Mouse (Mus musculus) v-Abl transformed pro-B cells (cell line): ENCODE data around the gene Snx3.

Experiments
- in situ Hi-C, 2 experiments: fragments of 400-800 bp; cut with MboI; formaldehyde crosslinking; loops; one replicate each; pipeline ENCODE4 v1.15.1; 2025; ENCODE audit not compliant: unreplicated experiment in 2 of 2

The Snx3 gene

DNA sequence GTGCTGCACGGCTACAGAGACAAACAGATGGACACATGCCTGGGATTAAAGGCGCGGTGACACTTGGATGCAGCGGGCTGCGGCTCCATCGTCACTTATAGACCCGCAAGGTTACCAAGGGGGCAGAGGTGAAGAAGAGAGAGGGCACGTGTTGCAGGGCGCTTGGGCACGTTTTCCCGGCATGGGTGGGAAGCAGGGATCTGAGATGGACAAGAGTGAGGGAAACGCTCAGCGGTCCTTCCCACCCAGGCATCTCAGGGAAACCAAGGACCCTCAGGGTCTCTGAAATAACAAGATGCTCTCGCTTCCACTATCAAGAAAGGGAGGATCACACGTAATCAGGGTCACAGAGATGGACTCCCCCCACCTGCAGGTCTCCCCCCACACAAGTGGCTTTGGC, 71.1 kb downstream of the Snx3 start:
- in situ Hi-C loops, result no loop called here

DNA sequence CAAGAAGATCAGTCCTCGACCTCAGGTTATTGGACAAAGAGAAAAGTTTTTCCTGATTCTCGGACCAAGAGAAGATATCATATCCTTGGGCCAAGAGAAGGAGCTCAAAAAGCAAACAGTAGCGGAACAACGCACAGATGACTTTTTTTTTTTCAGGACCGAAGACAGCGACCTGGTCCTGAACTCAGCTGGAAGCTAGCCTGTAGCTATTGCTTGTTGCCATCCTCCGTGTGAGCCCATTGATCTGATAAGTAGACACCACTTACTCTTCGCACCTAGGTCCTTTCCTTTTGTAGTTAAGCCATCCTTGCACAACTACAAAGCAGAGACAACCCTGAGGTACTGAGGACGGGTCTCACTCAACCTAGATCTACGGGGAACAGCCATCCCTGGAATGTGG, 72.8 kb downstream of the Snx3 start:
- in situ Hi-C loops, result no loop called here

DNA sequence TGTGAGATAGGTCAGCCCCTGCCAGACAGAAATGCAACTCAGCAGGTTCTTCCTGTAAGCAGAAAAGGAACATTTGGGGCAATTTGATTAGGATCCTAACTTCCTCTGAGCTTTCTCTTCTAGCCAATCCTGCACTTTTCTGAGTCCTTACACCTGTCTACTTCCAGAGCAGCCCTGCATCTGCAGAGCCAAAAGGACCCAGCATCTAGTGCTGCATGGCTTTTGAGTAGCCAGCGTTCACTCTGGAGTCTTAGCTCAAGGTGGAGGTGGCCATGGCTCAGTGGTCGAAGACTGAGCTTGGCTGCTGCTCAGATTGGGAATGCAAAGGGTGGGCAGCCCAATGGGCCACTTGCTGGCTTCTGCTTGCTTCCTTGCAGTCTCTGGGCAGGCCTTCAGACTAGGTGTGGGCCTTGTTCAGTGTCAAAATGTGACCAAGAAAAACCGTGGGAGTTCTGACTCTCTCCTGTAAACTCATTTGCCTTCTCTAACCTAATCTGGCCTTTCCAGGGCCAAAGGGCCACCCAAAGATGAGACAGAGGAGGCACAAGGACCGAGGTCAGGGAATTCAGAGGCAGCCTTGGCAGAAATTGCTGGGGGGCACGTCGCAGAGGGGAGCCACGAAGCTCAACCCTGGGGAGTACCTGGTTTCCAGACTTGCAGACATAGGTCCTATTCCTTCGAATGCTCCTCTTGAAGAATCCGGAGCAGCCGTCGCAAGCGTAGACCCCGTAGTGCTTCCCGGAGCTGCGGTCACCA, 75.9 kb downstream of the Snx3 start:
- in situ Hi-C loops, result no loop called here

DNA sequence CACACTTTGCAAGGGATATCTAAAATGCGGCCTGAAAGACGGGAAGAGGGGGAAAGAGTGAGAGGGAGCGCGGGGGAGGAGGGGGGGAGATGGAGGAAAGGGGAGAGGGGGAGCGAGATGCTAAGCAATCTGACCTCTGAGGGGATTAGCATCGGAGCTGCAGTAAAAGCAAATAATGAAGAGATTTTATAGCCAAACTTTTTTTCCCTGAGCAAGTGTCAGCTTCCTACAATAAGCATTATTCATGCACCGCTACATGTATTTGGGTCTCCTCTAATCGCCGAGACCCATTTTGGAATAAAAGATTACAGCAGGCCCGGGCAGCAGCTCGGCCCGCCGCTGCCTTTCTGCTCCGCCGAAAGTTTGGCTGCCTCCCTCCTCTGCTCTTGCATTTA, 76.4 kb downstream of the Snx3 start:
- in situ Hi-C loops, result no loop called here

DNA sequence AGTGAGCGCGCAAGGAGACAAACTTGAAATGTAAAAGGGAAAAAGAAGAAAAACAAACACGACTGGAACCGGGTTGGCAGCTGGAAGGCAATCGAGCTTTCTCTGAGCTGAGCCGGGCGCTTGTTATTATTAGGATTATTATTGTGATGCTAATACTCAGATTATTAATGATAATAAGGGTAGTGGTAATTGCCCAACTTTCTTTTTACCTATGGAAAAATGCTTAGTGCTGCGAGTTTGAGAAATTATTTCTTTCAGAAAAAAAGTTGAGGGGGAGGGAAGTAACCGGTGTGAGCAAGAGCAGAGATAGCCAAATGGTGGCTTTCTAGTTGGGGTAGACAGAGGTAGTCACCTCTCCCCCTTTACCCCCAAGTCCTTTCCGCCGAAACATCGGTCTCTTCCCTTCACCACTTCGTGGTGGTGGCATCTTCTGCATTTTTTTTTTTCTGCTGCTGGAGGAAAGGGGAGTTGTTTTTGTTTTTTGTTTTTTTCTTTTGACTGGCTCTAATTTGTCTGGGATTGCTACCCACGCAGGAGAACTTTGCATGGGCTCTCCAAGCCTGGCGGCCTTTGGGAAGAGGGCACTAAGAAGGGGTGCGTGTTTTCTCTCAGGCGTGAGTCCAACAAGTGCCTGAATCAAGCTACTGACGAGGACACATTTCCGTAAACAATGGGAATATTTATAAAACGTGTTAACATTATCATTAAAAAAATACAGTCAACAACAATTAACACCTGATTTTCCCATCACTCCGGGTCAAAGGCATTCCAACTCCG, 77.1 kb downstream of the Snx3 start:
- in situ Hi-C loops, result no loop called here

DNA sequence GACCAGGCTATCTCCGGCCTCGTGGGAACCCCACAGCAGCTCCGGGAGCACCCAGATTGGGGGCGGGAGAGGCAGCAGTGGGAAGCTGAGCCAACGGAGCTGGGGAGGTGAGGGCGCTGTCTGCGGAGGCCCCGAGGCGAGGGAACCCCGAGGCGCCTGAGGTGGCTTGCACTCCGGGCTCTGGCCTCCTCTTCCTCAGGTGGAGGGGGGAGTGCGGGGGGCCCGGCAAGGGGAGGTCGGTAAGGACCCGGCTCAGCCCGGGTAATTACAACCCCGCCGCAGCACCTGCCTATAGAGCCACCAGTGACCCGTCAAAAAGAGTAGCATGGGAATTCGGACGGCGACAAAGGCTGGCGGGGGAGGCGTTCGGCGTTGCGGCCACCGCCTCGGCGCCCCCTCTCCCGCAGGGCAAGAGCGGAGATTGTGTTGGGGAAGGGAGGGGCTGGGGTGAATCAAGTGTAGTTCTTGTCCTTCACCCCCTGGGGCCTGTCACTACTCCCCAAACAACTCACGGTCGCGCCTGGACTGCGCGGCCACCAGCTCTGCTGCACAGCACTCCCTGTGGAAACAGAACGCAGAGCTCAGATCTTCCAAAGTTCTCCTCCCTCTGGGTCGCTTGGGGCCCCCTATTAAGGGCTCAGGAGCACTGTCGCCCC, 77.8 kb downstream of the Snx3 start:
- in situ Hi-C loops, result no loop called here

DNA sequence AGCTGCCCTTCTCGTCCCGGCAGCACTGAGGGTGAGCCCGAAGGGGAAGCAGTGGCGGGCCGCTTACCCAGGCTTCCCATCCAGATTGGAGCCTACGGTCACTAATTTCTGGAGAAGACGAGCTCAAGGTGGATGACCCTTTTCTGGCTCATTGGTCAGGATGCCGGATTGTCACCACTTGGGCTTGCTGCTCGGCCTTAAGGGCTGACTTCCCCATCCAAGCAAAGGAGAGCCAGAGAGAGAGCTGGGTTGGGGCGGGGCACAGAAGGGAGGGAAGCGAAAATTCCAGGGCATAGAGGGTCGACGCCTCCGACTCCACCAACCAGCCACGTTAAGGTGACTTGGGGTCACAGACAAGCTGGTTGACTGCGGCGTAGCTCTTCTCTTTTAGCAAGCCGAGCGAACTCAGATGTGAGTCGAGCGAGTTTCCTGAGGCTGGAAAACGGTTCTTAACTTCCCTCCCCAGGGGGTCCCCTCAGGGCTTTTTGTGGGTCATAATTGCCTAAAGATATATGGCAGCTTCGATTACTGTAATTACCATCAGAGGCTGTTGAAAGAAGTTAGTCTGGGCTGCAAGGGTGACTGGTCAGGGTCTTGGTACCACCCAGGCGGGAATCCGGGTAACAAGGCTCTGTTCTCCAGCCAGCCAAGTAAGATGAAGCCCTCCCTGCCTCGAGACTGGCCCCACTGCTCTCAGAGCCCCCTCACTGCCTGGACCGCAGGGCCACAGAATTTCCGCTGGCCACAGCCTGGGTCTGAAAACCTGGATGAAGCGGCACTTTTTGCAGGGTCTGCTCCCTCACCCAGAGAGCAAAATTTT, 78.5 kb downstream of the Snx3 start:
- in situ Hi-C loops, result no loop called here

DNA sequence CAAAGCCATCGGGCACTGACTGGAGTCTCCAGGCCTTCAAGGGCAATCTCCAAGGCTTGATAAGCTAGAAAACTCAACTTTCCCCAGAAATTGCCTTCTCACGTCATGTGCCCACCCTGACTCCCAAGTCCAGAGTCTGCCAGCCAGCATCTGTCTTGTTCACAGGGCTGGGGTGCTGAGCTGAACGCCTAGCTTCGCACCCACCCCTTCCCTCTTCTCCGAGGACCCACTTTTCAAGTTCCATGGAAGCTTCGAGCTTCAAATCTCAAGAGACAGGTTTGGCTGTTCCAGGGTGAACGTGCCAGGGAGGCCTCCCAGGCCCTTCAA, 79.1 kb downstream of the Snx3 start:
- in situ Hi-C loops, result no loop called here

DNA sequence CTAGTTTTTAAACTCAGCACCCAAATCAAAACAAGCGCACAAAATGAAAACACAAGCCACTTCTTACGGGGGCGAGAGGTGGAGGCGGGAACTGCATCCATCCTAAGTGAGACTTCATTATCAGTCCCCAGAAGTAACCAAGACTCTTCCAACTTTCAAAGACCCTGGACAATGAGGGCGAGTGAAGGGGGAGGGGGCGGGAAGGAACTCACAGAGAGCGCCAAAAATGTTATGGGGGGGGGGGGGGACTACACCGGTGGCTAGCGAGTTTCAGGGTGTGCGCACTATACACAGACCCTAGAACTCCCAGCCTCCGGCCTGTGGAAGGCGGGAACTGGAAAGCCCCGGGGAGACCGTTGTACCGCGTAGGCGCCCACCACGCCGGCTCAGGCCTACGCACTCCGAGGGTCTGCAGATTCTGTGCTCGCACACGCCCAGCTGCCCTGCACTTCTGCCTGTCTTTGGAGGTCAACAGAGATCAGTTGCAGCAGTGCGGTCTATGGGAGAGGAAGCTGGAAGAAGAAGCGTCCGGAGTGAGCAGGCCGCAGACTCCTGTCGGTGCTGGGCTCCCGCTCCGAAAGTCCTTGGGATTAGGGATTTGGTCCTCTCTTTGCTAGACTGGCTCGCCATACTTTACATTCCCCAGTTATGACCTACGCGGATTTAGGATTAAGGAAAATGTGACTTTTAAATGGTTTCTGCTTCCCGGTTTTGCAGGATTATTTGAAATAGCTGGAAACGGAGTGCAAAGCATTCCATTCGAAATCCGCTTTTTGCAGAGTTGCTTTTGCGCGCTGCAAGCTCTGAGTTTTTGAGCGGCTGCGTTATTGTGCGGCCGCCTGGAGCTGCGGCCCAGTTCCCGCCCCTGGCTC, 80.1 kb downstream of the Snx3 start:
- in situ Hi-C loops, result no loop called here

DNA sequence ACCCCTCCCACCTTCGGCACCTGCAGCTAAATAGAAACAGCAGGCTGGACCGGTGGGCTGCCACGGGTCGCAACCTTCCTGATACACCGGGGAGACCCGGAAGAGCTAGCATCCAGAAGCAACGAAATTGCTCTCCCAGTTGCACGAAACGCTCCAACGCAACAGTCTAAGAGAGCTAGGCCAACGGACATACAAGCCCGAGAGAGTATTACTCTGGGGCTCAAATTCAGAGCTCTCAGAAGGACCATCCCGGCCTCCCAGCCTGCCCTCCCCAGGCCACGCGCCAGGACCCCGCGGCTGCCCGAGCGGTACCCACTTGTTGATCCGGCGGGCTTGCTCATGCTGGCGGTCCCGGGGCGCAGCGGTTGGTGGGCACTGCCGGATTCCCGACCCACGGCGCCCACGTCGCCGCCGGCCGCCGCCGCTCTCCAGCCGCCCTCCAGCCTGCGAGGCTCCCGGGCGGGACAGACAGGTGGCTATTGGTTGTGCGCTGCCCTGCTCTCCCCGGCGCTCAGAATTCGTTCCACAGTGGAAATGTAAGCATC, 80.8 kb downstream of the Snx3 start:
- in situ Hi-C loops, result no loop called here

DNA sequence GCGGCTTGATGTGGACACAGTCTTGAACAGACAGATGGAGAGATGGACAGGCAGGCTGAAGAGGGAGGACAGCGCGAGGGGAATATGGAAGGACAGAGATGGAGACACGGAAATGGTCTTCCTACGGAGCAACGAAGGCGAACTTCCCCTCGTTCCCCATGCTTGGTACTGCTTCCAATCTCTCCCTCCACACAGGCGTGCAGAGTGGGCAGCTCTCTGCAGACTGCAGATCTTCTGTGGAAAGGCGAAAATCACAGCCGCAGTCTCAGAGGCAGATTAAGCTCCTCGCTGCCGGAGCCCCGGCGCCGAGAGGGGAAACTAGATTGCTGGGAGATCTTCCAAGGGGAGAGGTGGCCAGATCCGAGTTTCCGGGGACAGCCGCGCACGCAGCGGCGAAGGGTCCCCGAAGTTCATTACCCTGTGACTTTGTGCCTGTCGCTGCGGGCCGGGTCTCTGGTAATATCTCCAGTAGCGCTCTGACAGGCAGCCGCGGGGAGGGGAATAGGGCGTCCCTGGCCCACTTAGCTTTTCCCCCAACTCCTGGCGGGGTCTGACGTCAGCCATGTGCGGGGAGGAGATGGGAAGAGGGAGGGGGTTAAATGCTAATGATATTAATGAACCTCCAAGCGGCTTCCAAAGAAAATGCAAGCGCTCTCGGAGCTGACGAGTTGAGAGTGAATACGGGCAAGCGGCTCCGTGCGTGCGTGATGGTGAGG, 81.5 kb downstream of the Snx3 start, which contains the start of the genes Nr2e1 and Ostm1:
TSS of gene Nr2e1 (minus strand) at position 476 of the 716 bp plus-strand sequence.
TSS of gene Ostm1 (plus strand) at position 666 of the 716 bp plus-strand sequence.
- in situ Hi-C loops, result no loop called here

DNA sequence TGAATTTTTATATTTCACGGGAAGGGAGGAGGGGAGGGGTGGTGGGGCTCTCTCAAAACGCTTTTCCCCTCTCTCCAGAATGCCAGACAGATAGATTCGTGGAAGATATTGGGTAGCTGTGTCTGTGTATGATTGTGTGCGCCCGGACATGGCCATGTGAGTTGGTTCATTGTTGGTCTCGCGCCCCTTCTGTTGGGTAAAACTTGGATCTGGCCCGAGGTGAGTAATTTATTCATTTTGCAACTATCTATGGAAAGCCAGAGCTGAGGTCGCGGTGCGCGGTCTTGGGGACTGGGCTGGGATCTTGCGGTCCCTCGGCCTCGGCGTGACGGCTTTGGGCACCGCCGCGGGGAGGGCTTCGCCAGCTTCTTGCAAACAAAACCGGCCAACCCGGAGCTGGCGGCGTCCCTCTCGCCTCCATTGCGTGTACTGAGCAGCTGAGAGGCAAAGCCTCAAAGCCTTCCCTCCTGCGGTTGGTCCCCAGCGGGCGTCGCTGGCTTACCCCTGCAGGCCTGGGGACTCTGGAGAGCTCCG, 82.1 kb downstream of the Snx3 start:
- in situ Hi-C loops, result no loop called here

DNA sequence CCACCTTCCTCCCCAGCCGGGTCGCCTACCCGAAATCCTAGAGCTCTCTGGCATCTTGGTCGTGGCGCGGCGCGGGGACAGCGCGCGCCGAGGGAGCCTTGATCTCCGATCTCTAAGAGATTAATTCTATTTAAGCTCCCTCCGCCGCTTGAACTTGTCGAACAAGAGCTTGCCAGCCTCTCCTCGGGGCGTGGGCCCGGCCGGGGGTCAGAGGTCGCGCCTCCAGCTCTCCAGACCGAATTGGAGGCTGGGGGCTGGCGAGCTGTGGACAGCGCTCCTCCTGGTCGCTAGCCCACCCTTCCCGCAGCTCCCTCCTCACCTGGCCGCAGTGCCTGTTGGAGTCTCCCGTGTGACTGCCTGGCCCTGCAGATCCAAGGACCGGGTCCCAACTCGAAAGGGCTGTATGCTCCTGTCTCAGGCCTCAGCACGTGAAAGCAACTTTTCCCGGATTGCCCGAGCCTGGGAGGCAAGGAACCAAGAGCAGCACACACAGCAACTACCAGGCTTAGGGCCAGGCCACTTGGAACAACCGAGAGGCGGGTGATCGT, 82.7 kb downstream of the Snx3 start:
- in situ Hi-C loops, result no loop called here
